Mouse (Mus musculus) hindbrain, postnatal 0 days (tissue): ENCODE data around the gene Cbx3. TPM values are rescaled to one million over a fixed set of nuclear protein-coding genes. Genes with fewer than 3 reads are reported as not detected.

Source experiments
- ATAC-seq: fragments of 200-750 bp; cut with Nextera tagmentation; 2 replicates; pipeline ENCODE4 v1.8.0; 2017; ENCODE audit warnings: mild to moderate bottlenecking, moderate TSS enrichment, moderate library complexity
- DNase-seq: peaks from one replicate; pipeline ENCODE4 v3.0.0-alpha.2; 2015; ENCODE audit warnings: low spot score
- H3K27ac ChIP-seq: fragments of 300-500 bp; sonication (generic); 2 replicates; pipeline ENCODE4 v1.5.1; 2014; ENCODE audit warnings: mild to moderate bottlenecking
- H3K27me3 ChIP-seq: fragments of 300-500 bp; sonication (generic); 2 replicates; pipeline ENCODE4 v1.6.1; 2014; ENCODE audit warnings: low read length, mixed read lengths; ENCODE audit not compliant: insufficient read depth
- H3K36me3 ChIP-seq: fragments of 300-500 bp; sonication (generic); 2 replicates; pipeline ENCODE4 v1.6.1; 2014; ENCODE audit warnings: low read length, mixed read lengths; ENCODE audit not compliant: insufficient read depth
- H3K4me1 ChIP-seq: fragments of 300-500 bp; sonication (generic); 2 replicates; pipeline ENCODE4 v1.6.1; 2014; ENCODE audit warnings: antibody characterized with exemption, low read length, mixed read lengths; ENCODE audit not compliant: insufficient read depth
- H3K4me2 ChIP-seq: fragments of 300-500 bp; sonication (generic); 2 replicates; pipeline ENCODE4 v1.6.1; 2014; ENCODE audit warnings: low read depth, mild to moderate bottlenecking, low read length, moderate library complexity, mixed read lengths
- H3K4me3 ChIP-seq: fragments of 300-500 bp; sonication (generic); 2 replicates; pipeline ENCODE4 v1.5.1; 2014; ENCODE audit warnings: low read length
- H3K9ac ChIP-seq: fragments of 300-500 bp; sonication (generic); replicated peaks from 2 replicates; pipeline ENCODE4 v1.6.1; 2014; ENCODE audit warnings: mild to moderate bottlenecking, low read length, moderate library complexity, mixed read lengths
- H3K9me3 ChIP-seq: fragments of 300-500 bp; sonication (generic); 2 replicates; pipeline ENCODE4 v1.6.1; 2016; ENCODE audit warnings: low read length, mixed read lengths
- CTCF ChIP-seq: IDR thresholded peaks from 2 replicates; pipeline ENCODE4 v1.5.1; 2016; ENCODE audit warnings: antibody characterized with exemption, control low read depth, low read depth
- WGBS: fragments of 180-500 bp; shearing (Covaris S2); extraction: QIAGEN DNeasy Blood & Tissue Kit; methylation state at CpG from one replicate; pipeline ENCODE4 v1.1.7; 2014; 5-methylcytosine and 5-hydroxymethylcytosine counted together
- polyA plus RNA-seq: library from polyadenylated mRNA; unstranded; fragments of >200 nt; fragmentation: Nextera tagmentation; extraction: Ambion mirVana; gene quantifications from 2 replicates; pipeline ENCODE4 v1.2.1, GENCODE M21; 2015
- total RNA-seq: library from RNA; depleted of rRNA; stranded (reverse); fragments of >200 nt; gene quantifications from 2 replicates; pipeline ENCODE4 v1.2.3, GENCODE M21; 2014

Cbx3 gene
- total and polyA plus RNA-seq, 2 experiments from 2014 or later = 82.1 to 463 TPM

- Histone ChIP-seq H3K36me3 (peaks cover 12% of the 10 kb centered on the region), H3K4me3 (peak overlapping the region; percentile 100), H3K27ac (peak overlapping the region; percentile 100), H3K9me3 (no peaks in the 10 kb centered on the region), H3K9ac (peak overlapping the region; percentile 100), H3K4me1 (peaks cover 15% of the 10 kb centered on the region), H3K4me2 (peak overlapping the region; percentile 74), H3K27me3 (no peaks in the 10 kb centered on the region)
- under 1% methylated on average over 61 of the region's 63 CpGs for WGBS
- DNase-seq (peak; percentile 86), ATAC-seq (peak; percentile 27)
- TF ChIP-seq CTCF = 0 out of 2 replicates have a peak, but pooled peaks have one; percentile 1
Observed at GRCm38 (mm10) chr6:51468891-51469561, 1.1 kb upstream of the Cbx3 start.

- Histone ChIP-seq H3K9ac (peak within 1 kb of the TSS; percentile 100), H3K36me3 (peaks cover 17% of the 10 kb centered on the region), H3K4me3 (peak within 1 kb of the TSS; percentile 100), H3K27ac (peak within 1 kb of the TSS; percentile 100), H3K4me1 (peaks cover 15% of the 10 kb centered on the region), H3K27me3 (no peaks in the 10 kb centered on the region), H3K4me2 (peak within 1 kb of the TSS; percentile 74), H3K9me3 (no peaks in the 10 kb centered on the region)
- ATAC-seq = peak; percentile 95
- DNase-seq = peak; percentile 100
- under 1% methylated on average over 63 of the region's 63 CpGs for WGBS
- 0 out of 2 replicates have a peak, but pooled peaks have one; percentile 16 for TF ChIP-seq CTCF
Observed at GRCm38 (mm10) chr6:51469715-51470310, 347 bp upstream of the Cbx3 start, which contains the start of gene Hnrnpa2b1. Gene Hnrnpa2b1, minus strand, starts transcription at chr6:51469894.

GRCm38 (mm10) chr6:51471179-51471505 is 982 bp downstream of the Cbx3 start:
- Histone ChIP-seq H3K27me3 (no peaks in the 10 kb centered on the region), H3K4me3 (peak overlapping the region; percentile 100), H3K4me2 (peak overlapping the region; percentile 61), H3K4me1 (peaks cover 12% of the 10 kb centered on the region), H3K9ac (peak overlapping the region; percentile 100), H3K36me3 (peaks cover 11% of the 10 kb centered on the region), H3K9me3 (no peaks in the 10 kb centered on the region), H3K27ac (peak overlapping the region; percentile 100)
- no peak for TF ChIP-seq CTCF
- 0% methylated on average over 10 of the region's 10 CpGs for WGBS
- ATAC-seq = no peak; the same call in 1 of the 2 replicates
- no peak for DNase-seq

GRCm38 (mm10) chr6:51471782-51472181 is 1.6 kb downstream of the Cbx3 start:
- WGBS = 12% methylated on average over 3 of the region's 3 CpGs
- Histone ChIP-seq H3K4me1 (peaks cover 11% of the 10 kb centered on the region; the same call in 1 of the 2 replicates), H3K9me3 (no peaks in the 10 kb centered on the region), H3K9ac (peak overlapping the region; percentile 43), H3K36me3 (peaks cover 12% of the 10 kb centered on the region; the same call in 1 of the 2 replicates), H3K4me2 (peak overlapping the region; percentile 61), H3K27ac (0 out of 2 replicates have a peak overlapping the region, but pooled peaks have one; percentile 5), H3K27me3 (no peaks in the 10 kb centered on the region), H3K4me3 (peak overlapping the region; percentile 100)
- no peak for DNase-seq
- no peak for TF ChIP-seq CTCF
- ATAC-seq = no peak

GRCm38 (mm10) chr6:51472213-51472612 is 2.1 kb downstream of the Cbx3 start:
- H3K27me3 ChIP-seq = no peaks in the 10 kb centered on the region
- peaks cover 12% of the 10 kb centered on the region; the same call in 1 of the 2 replicates for H3K36me3 ChIP-seq
- H3K9me3 ChIP-seq = no peaks in the 10 kb centered on the region
- no peak for TF ChIP-seq CTCF
- H3K4me1 ChIP-seq = peaks cover 7% of the 10 kb centered on the region; the same call in 1 of the 2 replicates
- DNase-seq (no peak), ATAC-seq (no peak)
- 37% methylated on average over 4 of the region's 4 CpGs for WGBS
- H3K4me2 ChIP-seq = peak overlapping the region; percentile 61
- 0 out of 2 replicates have a peak overlapping the region, but pooled peaks have one; percentile 5 for H3K27ac ChIP-seq
- H3K9ac ChIP-seq = peak overlapping the region; percentile 43
- H3K4me3 ChIP-seq = peak overlapping the region; percentile 100

- no peak overlapping the region for H3K4me2 ChIP-seq
- no peaks in the 10 kb centered on the region for H3K4me1 ChIP-seq
- H3K27me3 ChIP-seq = no peaks in the 10 kb centered on the region
- no peak overlapping the region for H3K27ac ChIP-seq
- WGBS = 96% methylated on average over 4 of the region's 4 CpGs
- ATAC-seq = no peak
- TF ChIP-seq CTCF = no peak
- no peaks in the 10 kb centered on the region for H3K9me3 ChIP-seq
- peaks cover 43% of the 10 kb centered on the region for H3K36me3 ChIP-seq
- no peak overlapping the region for H3K4me3 ChIP-seq
- no peak overlapping the region for H3K9ac ChIP-seq
- no peak for DNase-seq
Observed at GRCm38 (mm10) chr6:51479136-51479731, 9.1 kb downstream of the Cbx3 start.
